Mouse (Mus musculus) embryo, embryonic 11 days (tissue): ENCODE measurements at regions not wholly inside any gene's neighbourhood (a gene's known extent, or its start where the extent isn't known, plus 50 kb on each side); places are given as distances from the start of the nearest gene placed in this dataset.
"Not testable (repeated sequence)": the region's sequence is repeated elsewhere in the genome, so short reads cannot be mapped to it uniquely, and the experiment has no call there.

ENCODE experiments used
- DNase-seq: peaks from one replicate; pipeline ENCODE4 v3.0.0-alpha.2; 2015

DNA sequence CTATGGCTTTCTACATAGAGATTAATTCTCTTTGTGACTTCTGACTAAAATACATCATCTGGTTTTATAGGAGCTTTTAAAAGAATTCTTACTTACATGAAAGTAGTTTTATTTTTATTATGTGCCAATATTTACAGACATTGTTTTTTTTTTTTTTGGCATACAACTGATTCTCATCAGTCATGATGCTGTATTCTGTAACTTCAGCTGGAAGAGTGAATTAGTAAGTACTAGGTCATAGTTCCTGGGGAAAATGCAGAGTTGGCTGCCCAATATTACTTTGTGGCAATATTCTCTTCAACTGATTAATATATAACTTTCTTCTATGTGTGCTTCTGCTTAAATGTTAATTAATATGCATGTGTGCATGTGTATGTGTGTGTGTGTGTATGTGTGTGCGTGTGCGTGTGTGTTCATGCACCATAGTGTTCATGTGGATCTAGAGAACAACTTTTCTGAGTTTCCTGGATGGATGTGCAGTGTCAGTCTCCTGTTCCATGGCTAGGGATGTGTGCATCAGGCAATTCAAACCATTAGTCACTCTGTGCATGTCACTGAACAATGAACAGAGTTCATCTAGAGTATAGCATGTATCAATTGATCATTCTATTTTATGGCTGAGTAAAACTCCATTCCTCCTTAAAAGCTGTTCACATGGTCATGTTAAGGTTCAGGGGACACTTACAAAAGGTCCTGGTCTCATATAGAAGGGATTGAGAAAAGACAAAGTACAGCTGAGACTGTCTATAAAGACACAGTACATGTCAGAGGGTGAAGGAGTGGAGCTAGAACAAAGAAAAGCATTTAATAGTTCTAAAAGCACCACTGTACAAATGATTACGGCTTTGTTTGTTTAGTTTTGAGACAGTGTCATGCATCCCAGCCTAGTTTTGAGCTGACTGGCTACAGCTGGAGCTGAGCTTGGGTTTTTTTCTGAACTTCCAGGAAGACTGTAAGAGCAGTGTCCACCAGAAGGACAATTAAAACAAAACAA, 431.8 kb downstream of the Lmo7 start:
- DNase-seq: no peak

DNA sequence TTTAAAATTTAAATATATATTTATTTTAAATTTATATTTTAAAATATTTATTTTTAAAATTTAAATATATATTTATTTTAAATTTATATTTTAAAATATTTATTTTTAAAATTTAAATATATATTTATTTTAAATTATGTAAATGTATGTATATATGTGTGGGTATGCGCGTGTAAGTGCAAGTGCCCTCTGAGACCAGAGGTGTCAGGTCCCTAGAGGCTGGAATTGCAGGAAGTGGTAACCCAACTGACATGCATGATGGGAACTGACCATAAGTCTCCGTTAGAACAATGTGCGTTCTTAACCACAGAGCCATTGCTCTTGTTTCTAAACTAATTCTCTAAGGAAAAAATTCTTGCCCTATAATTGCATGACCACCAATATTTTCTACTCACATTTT, 420.7 kb downstream of the Lmo7 start:
- not testable (repeated sequence) for DNase-seq

DNA sequence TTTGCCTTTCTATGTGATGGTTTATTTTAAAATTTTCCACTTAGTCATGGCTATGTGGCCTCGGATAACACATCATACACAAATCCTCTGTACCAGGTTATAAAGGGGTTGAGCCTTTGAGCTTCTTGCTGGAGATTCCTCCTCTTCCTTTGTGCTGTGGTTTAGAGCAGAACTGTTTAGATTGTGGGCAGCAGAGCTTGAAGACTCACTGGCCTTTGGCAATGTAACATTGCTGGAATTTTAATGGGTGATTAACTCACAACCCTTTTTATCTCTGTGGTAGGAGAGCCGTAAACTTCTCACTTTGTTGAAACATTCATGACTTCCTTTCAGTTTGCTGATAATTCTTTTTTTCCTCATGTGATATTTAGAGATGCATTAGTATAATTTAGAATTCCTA, 413.0 kb downstream of the Lmo7 start:
- peak; percentile 7 for DNase-seq

DNA sequence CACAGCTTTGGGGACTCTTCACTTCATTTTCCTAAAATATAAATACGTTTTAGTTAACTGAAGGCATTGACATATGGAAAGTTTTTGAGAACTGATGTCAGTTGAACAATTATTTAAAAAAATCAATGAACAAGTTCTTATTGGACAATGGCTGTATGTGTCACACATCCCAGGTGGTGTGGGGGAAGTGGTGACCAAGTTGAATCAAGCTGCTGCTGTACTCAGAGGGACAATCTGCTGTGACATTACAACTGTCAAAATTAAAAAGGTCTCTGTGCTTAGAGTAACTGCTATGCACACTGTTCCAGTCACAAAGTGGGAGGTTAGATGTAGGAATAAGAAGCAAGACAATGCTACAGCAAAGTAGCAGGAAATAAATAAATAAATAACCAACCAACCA, 409.2 kb downstream of the Lmo7 start:
- no peak for DNase-seq

DNA sequence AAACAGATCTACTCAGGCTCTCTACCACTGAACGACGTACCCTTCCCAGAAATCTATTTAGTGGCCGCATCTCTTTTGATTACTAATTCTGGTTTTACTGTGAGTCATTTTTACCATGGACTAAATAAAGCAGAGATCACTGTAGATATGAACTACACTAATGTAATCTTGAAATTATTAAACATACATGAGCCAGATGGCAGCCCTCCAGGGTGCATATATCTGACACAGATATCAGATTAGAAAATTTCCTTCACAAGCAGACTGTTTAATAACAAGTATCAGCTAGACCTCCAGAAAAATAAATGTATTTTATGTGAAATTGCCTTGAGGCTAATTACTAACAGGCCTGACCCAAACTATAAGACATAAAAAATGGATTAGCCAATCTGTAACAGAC, 388.4 kb downstream of the Lmo7 start:
- no peak for DNase-seq

DNA sequence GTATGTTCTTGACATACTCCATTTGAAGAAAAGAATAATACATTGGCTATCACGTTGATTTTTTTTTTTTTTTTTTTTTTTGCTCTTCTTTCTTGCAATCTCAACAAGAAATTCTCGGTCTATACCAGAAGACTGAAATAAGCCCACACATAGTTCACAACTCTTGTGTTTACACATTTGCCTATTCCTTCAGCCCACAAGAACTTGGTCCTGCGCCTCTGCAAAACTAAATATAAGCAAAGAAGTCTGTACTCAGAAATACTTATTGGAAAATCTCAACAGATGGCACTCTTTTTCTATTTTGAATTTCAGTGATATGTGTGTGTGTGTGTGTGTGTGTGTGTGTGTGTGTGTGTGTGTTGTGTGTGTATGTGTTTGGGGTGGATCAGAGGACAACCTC, 376.4 kb downstream of the Lmo7 start:
- no peak for DNase-seq

DNA sequence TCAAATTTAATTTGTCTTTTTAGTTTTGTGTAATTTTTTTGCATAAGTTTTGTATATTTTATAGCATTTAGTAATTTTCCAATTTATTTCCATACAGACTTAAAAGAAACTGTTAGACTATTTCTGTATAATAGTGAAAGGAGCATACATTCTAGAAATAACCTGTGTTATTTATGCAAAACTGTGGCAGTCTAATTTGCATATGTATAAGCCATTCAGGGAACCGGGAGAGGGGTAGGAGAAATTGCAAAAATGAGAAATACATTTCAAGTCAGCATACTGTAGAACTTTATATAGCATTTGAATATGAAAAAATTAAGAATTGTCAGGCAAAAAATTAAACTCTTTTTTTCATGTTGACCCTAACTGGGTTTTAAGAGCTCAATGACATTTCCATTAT, 364.3 kb downstream of the Lmo7 start:
- DNase-seq: no peak

DNA sequence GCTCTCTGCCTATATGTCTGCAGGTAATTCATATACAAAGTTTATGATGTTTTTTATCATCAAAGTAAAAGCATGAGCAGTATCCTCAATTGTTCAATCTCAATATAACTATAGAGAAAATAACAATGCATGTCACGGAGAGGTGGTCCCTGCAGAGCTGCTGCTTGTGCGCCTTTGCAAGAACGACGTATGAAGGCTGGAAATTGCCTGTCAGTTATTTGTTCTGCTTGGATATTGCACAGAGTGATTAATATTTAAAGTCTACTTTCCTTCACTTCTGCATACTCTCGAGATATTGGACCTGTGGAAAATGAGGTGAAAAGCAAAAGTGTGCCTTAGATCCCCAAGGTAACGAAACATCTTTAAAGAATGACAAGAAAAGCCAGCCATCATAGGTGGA, 362.8 kb downstream of the Lmo7 start:
- DNase-seq: no peak

DNA sequence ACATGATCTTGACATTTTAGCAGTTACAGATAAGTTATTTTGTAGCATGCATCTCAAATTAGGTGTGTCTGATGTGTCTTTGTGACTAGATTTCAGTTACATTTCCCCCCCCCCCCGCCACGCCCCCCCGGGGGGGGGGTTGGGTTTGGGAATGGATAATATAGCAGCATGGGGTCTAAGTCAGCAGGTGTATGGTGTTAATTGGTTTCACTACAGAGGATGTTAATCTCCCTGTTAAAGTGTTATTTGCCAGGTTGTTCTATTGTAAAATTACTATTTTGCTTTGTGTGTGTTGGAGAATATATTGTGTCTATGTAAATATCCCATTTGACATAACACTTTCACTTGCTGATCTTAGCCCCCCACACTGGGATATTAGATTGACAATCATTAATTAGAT, 319.2 kb downstream of the Lmo7 start:
- no peak for DNase-seq

DNA sequence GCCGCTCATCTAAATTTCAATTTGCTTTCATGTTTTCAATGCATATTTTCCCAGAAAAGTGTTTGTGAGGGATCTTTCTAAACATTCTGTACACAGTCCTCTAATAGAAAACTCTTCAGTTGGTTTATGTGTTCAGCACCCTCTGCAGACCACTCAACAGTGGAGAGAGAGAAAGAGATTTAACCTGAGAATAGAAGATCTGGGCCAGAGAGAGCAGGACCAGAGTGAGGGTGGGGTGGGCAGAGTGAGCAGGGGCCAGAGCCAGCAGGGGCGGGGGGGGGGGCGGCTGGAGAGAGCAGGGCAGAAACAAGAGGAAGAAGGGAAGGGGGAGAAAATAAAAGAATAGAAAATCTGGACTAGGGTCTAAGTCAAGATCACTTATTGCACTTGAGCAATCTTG, 318.7 kb downstream of the Lmo7 start:
- DNase-seq: no peak

DNA sequence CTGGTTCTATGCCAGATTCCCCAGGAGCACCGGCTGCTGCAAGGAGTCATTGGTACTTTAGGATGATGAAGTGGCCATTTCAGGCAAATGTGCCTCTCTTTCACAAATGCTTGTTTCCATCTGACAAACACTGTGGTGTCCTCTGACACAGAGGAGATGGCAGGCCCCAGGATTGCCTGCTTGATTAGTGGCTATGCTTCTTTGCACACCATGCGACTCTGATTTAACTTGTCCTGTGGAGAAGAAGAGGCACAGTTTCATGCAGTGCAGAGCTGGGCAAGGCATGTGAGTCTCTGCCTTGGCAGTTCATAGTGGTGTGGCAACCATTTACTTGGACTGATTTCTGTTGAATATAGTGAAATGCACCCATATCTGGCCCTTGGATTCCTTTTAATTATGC, 308.4 kb downstream of the Lmo7 start:
- no peak for DNase-seq

DNA sequence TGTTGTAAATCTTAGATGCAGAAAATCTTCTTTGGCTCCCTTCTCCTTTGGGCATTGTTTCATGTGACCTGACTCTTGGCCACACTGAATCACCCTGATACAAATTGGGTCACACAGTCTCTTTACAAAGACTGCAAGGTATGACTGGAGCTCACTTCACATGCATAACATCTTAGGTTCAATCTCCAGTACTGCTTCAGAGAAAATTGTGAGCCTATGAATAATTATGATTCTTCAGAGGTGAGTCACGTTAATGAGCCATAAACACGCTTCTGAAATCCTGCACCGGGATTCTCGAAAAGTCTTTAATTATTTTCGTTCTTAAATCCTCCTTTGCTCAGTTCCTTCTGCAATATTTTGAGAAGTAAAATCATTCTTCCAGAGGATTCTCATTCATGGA, 307.7 kb downstream of the Lmo7 start:
- no peak for DNase-seq

DNA sequence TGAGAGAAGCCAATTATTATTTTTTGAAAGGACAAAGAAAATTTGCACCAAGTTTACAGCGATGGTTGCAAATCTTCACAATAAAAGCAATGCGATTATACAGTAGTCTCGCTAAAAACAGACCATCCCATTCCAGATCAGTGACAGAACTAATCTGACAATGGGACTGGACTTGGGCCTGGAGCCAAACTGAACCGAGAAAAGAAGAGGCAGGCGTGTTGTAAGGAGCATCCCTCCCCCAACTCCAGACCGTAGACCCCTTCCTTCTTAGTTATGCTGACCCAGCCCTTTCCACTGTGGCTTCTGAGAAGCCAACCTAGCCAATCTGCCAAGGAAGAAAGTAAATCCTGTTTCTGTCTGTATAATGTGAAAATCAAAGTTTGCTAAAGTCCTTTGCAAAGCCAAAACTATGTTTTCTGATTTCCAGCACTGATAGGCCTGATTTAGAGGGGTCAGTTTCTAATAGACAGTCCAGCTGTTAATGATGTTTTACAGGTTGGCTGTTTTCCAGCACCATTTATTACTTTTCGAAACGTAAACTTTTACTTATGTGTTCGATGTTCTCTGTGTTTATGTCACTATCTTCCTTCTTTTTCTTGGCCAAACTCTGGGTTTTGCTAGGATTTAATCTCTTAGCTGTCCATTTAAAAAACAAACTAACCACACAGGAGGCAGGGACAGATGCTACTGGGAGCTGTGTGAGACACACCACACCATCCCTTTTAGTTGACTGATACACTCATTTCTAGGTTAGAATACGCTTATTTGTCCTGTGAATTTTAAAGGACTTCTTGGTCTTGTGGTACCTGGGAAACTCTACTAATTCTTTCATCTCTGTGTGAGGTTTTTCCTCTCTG, 301.5 kb downstream of the Lmo7 start:
- no peak for DNase-seq

DNA sequence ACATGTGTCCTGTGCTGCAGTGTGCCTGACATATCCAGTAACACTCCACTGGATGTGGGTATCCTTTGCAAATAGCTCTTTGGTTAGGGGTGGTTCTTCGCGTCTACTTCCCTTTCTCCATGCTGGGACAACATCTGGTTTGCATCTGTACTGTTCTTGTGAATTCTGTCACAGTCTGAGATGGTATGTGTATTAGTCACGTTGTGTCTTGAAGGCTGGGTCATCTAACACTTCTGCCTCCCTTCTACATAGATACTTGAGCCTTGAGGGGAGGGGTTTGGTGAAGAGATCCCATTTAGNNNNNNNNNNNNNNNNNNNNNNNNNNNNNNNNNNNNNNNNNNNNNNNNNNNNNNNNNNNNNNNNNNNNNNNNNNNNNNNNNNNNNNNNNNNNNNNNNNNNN, 294.9 kb downstream of the Lmo7 start:
- DNase-seq: peak; percentile 30

DNA sequence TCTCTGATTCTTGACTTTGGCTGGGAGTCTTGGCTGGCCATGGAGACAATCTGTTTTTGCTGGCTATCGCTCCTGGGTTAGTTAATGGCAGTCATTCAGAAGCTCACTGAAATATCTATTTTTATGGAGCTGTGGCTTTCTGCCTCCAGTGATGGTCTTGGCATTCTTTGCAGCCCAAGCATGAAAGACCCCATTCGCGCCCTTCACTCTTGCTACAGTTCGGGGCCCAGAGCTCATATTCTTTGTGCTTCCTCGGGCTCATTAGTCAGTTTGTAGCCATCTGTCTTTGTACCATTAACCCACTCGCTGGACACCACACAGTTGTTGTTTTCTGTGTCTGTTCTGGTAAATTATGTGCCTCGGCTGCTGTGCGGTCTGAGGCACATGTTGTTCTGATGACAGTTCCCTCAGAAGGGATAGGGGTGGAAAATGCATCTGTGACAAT, 290.4 kb downstream of the Lmo7 start:
- DNase-seq: peak; percentile 14

DNA sequence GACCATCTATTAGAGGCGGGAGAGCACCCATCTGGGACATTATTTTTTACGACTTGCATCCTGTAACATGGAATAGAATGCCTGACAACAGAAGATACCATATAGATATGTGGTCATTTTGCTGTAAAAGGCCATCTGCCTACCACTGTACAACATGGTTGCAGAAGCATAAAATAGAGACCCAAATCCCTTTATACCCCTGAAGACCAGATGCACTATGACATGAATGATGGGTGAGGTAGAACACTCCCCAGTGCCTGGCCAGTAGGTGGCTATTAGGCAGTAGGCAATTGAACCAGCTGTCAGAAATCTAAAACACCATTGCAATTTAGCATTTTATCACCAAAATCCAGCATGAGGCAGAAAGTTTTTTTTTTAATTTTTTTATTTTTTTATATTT, 289.6 kb downstream of the Lmo7 start:
- DNase-seq: no peak

DNA sequence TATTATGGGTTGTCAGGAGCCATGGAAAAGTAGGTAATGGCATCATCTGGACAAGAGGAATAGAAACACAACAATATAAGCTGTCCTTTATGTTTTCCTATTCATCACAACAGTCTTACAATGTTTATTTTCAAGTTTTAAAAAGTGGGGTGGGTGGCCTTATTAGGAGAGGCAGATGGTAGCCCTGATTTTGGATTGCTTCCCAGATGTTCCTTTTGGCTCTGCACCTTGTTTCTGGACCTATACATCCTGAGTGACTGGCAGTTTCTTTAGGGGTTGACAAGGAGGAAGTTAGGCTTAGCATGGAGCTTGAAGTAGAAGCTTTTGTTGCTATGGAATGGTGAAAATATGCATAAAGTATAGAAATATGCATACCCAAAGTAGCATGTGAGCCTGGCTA, 286.8 kb downstream of the Lmo7 start:
- no peak for DNase-seq

DNA sequence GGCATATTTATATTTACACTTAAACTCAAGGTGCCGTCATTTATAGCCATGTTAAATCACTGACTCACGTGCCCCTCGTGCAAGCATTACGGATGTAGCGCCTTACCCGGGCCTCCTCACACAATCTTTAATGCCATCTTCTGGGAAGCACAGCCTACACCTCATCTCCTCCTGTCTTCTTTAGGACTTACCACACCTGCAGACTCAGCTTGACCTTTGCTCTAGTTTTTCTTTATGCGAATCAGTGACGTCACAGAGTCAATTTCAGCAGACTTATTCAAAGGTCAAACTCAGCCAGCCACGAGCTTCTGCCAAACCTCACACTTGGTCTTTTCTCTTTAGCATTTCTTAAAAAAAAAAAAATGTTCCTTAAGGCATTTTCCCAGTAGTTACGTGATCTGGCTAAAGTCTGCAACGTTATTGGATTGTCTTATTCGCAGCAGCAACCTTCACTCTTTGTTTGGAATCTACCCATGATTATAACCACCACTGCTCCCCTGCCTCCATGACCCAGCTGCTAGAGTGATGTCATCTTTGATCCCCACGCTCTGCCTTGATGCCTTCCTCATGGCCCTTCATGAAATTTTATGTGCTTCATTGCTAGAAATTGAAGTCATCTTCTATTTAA, 285.3 kb downstream of the Lmo7 start:
- no peak for DNase-seq

DNA sequence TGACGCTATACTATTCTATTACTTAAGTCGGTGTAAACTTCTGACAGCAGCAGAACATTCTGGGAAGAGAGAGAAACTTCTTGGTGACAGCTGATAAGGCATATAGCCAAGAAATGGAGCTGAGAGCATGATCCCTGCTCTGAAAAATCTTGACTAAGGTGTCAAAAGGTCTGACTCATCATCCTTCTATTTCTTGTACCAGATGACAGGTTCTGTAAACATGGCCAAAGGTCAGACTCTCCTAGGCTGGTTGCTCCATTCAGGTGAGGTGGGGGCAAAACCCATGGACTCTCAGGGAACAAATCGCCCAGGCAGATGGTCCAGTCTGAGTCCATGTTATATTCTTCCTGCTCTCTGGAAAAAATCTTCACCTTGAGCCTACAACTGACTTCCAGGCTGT, 283.5 kb downstream of the Lmo7 start:
- DNase-seq: no peak

DNA sequence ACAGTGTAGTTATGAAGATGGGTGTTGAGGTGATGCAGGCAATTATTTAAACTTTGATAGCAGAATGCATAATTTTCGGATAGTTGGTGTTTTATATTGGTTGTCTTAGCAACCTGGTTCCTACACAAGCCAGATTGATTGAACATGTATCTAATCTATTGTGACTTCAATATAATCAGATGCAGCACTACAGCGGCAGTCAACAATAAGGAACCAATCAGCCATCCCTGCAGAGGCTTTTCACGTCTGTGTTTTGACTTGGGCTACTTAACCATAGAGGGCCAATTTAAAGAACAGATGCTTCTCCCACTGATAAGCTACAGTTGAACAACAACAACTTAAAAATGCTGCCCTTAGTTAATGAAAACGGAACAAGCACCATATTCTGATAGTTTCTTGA, 267.8 kb downstream of the Lmo7 start:
- no peak for DNase-seq

DNA sequence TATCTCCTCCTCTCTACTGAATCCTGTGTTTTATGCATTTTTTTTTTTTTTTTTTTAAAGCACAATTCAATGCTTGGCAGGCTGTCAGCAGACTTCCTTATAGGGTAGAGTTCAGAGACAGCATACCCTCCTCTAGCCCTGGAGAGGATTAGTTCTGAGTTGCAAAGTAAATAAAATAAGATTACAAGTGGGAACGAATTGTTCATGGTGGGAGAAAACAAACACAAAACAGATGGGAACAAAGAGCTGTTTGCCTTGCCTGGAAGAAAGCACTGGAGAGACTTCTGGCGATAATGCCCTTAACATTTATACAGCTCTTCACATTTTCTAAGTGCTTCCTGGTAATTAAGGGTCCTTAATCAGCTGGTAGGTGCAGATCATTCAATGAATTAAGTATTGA, 254.6 kb downstream of the Lmo7 start:
- DNase-seq: no peak
